Mouse (Mus musculus) bone marrow, adult 2 months (tissue): ENCODE results near the gene Ntrk3.

Experiments
- CTCF ChIP-seq: fragments of 200-500 bp; IDR thresholded peaks from 2 replicates; pipeline ENCODE4 v1.5.1; 2011; ENCODE audit warnings: low read length, control low read depth; ENCODE audit not compliant: control insufficient read depth, insufficient read depth
- POLR2A ChIP-seq: fragments of 200-500 bp; IDR thresholded peaks from 2 replicates; pipeline ENCODE4 v1.6.1; 2011; ENCODE audit warnings: low read depth, mild to moderate bottlenecking, control low read depth, low read length, borderline replicate concordance; ENCODE audit not compliant: control insufficient read depth

DNA sequence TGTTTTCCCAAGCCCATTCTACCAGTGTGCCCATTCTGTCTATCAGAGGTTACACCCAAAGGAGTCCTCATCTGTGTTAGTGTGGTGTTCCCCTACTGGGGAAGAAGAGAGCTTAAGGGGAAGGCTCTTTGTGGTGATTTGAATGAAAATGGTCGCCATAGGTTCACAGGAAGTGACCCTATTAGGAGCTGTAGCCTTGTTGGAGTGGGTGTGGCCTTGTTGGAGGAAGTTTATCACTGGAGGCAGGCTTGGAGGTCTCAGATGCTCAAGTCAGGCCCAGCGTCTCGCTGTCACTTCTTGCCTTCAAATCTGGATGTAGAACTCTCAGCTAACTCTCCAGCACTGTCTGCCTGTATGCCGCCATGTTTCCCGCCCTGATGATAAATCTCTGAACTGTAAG, 33.1 kb upstream of the Ntrk3 start:
- TF ChIP-seq POLR2A (no peak), CTCF (no peak)
